Mouse (Mus musculus): ENCODE measurements around the gene Dab2ip.

Dab2ip gene

GRCm38 (mm10) chr2:35557911-35558825, at the start of gene Dab2ip:
TSS of gene Dab2ip (plus strand) at chr2:35558266.
- DNase-seq (ENCODE audit: low spot score): no peak

- peak; percentile 52 for DNase-seq (ENCODE audit: low spot score)
Observed at GRCm38 (mm10) chr2:35508597-35509342, 49.3 kb upstream of the Dab2ip start.

- DNase-seq (ENCODE audit: low spot score): no peak
Observed at GRCm38 (mm10) chr2:35509343-35509667, 48.8 kb upstream of the Dab2ip start.

GRCm38 (mm10) chr2:35509888-35510287, 48.2 kb upstream of the Dab2ip start:
- no peak for DNase-seq (ENCODE audit: low spot score)

GRCm38 (mm10) chr2:35510920-35511319, 47.1 kb upstream of the Dab2ip start:
- no peak for DNase-seq (ENCODE audit: low spot score)

GRCm38 (mm10) chr2:35512226-35512625, 45.8 kb upstream of the Dab2ip start:
- no peak for DNase-seq (ENCODE audit: low spot score)

GRCm38 (mm10) chr2:35514051-35514892, 43.8 kb upstream of the Dab2ip start:
- DNase-seq (ENCODE audit: low spot score): peak; percentile 38

GRCm38 (mm10) chr2:35526612-35527242, 31.3 kb upstream of the Dab2ip start:
- no peak for DNase-seq (ENCODE audit: low spot score)

- DNase-seq (ENCODE audit: low spot score): no peak
Observed at GRCm38 (mm10) chr2:35529086-35529485, 29.0 kb upstream of the Dab2ip start.

- DNase-seq (ENCODE audit: low spot score): no peak
Observed at GRCm38 (mm10) chr2:35529856-35530255, 28.2 kb upstream of the Dab2ip start.

GRCm38 (mm10) chr2:35530732-35531131, 27.3 kb upstream of the Dab2ip start:
- no peak for DNase-seq (ENCODE audit: low spot score)

GRCm38 (mm10) chr2:35533646-35534045, 24.4 kb upstream of the Dab2ip start:
- no peak for DNase-seq (ENCODE audit: low spot score)

GRCm38 (mm10) chr2:35539276-35539972, 18.6 kb upstream of the Dab2ip start:
- peak; percentile 79 for DNase-seq (ENCODE audit: low spot score)

GRCm38 (mm10) chr2:35540798-35541197, 17.3 kb upstream of the Dab2ip start:
- no peak for DNase-seq (ENCODE audit: low spot score)

- peak; percentile 62 for DNase-seq (ENCODE audit: low spot score)
Observed at GRCm38 (mm10) chr2:35544717-35545116, 13.3 kb upstream of the Dab2ip start.

- no peak for DNase-seq (ENCODE audit: low spot score)
Observed at GRCm38 (mm10) chr2:35545125-35545590, 12.9 kb upstream of the Dab2ip start.

GRCm38 (mm10) chr2:35546462-35546861, 11.6 kb upstream of the Dab2ip start:
- DNase-seq (ENCODE audit: low spot score): no peak

- DNase-seq (ENCODE audit: low spot score): no peak
Observed at GRCm38 (mm10) chr2:35549191-35549590, 8.9 kb upstream of the Dab2ip start.

GRCm38 (mm10) chr2:35550097-35550496, 8.0 kb upstream of the Dab2ip start:
- no peak for DNase-seq (ENCODE audit: low spot score)

GRCm38 (mm10) chr2:35556918-35557486, 1.1 kb upstream of the Dab2ip start:
- no peak for DNase-seq (ENCODE audit: low spot score)

Measured in testis, postnatal 14 days (tissue).